ENCODE assay signal across 23 mouse cellular contexts in genomic region chr5:38780045-38780444, GRCm38 (mm10).
DNase-seq lines count a peak whose midpoint lies in the region; ATAC-seq lines count a peak whose summit lies in the region.
"Had no signal": no experiment of that assay in that cellular context is flagged by ENCODE, and none has a peak within 500 bp of the region (broad histone marks: within the 10 kb centered on the region; RNA-seq: fewer than 3 reads in every experiment).

No protein-coding gene starts in this region.

- no peak for ATAC-seq in heart, embryonic 12.5 days (ENCODE audit: insufficient number of reproducible peaks, low FRiP score)
- 0 out of 2 replicates have a peak, but pooled peaks have one; percentile 27 for ATAC-seq in heart, embryonic 15.5 days (replicated peaks; ENCODE audit: insufficient number of reproducible peaks, insufficient read depth, low FRiP score, low read depth)
- no peak for ATAC-seq in heart, embryonic 11.5 days (replicated peaks; ENCODE audit: insufficient number of reproducible peaks, low FRiP score, low TSS enrichment)
- ATAC-seq: forebrain, embryonic 15.5 days; hindbrain, postnatal 0 days; inflammation-experienced regulatory T-cells, adult 6 months; intestine, embryonic 16.5 days had no signal

- WGBS in heart, embryonic 12.5 days: 29% methylated on average over 3 of the region's 3 CpGs
- WGBS in heart, embryonic 15.5 days: 44% methylated on average over 3 of the region's 3 CpGs
- WGBS in heart, embryonic 11.5 days (ENCODE audit: insufficient replicate concordance): 29% methylated on average over 3 of the region's 3 CpGs

- intact Hi-C loops in heart, postnatal 14 days (cut with DNase I): no loop called here

- peak; percentile 92 for DNase-seq in heart, adult 11 months
- no peak for DNase-seq in heart, adult 8-10 months (ENCODE audit: low spot score)
- no peak for DNase-seq in heart, postnatal 14 days
- no peak for DNase-seq in MN1 (ENCODE audit: low spot score)
- DNase-seq: adrenal gland, adult 2 months; adrenal gland, postnatal 14 days; B cell, adult 2 months; cerebellum, adult 11 months; gastrocnemius, postnatal 25 days; kidney, adult 18-20 months; kidney, adult 9 months had no signal

- no peak overlapping the region for H3K4me3 ChIP-seq in heart, embryonic 12.5 days
- no peak overlapping the region for H3K4me3 ChIP-seq in heart, embryonic 15.5 days
- no peak overlapping the region for H3K4me3 ChIP-seq in heart, embryonic 11.5 days (ENCODE audit: low read depth, low read length)
- H3K4me3 ChIP-seq: embryonic facial prominence, embryonic 12.5 days; embryonic facial prominence, embryonic 15.5 days; forebrain, embryonic 15.5 days had no signal

- H3K4me2 ChIP-seq in heart, embryonic 12.5 days: no peak overlapping the region
- no peak overlapping the region for H3K4me2 ChIP-seq in heart, embryonic 15.5 days
- H3K4me2 ChIP-seq in heart, embryonic 11.5 days: no peak overlapping the region
- H3K4me2 ChIP-seq: embryonic facial prominence, embryonic 12.5 days; embryonic facial prominence, embryonic 15.5 days; forebrain, embryonic 15.5 days; hindbrain, embryonic 14.5 days had no signal

- peaks cover 26% of the 10 kb centered on the region for H3K4me1 ChIP-seq in heart, embryonic 12.5 days (replicated peaks)
- peaks cover 5% of the 10 kb centered on the region; the same call in 1 of the 2 replicates for H3K4me1 ChIP-seq in heart, embryonic 15.5 days (replicated peaks)
- peaks cover 3% of the 10 kb centered on the region; the same call in 1 of the 2 replicates for H3K4me1 ChIP-seq in heart, embryonic 11.5 days (ENCODE audit: control insufficient read depth, insufficient read depth, low read length)
- H3K4me1 ChIP-seq: embryonic facial prominence, embryonic 15.5 days; forebrain, embryonic 15.5 days had no signal

- H3K9ac ChIP-seq in heart, embryonic 12.5 days: no peak overlapping the region
- no peak overlapping the region for H3K9ac ChIP-seq in heart, embryonic 15.5 days
- no peak overlapping the region for H3K9ac ChIP-seq in heart, embryonic 11.5 days (ENCODE audit: low read depth, low read length)
- H3K9ac ChIP-seq: embryonic facial prominence, embryonic 12.5 days; embryonic facial prominence, embryonic 15.5 days; forebrain, embryonic 15.5 days; hindbrain, embryonic 14.5 days had no signal

- no peaks in the 10 kb centered on the region for H3K9me3 ChIP-seq in heart, embryonic 12.5 days (replicated peaks)
- H3K9me3 ChIP-seq in heart, embryonic 15.5 days (replicated peaks): no peaks in the 10 kb centered on the region
- H3K9me3 ChIP-seq in heart, embryonic 11.5 days (replicated peaks; ENCODE audit: control insufficient read depth, low read length): no peaks in the 10 kb centered on the region
- H3K9me3 ChIP-seq: embryonic facial prominence, embryonic 12.5 days; embryonic facial prominence, embryonic 15.5 days; forebrain, embryonic 15.5 days; G1E had no signal

- H3K27me3 ChIP-seq in heart, embryonic 12.5 days (replicated peaks): no peaks in the 10 kb centered on the region
- H3K27me3 ChIP-seq in heart, embryonic 15.5 days: no peaks in the 10 kb centered on the region
- 0 out of 2 replicates have a peak, but pooled peaks cover 3% of the 10 kb centered on the region for H3K27me3 ChIP-seq in heart, embryonic 11.5 days (ENCODE audit: control insufficient read depth, insufficient read depth, low read length)
- H3K27me3 ChIP-seq: CH12.LX; embryonic facial prominence, embryonic 12.5 days; embryonic facial prominence, embryonic 15.5 days; forebrain, embryonic 15.5 days had no signal

- H3K36me3 ChIP-seq in heart, embryonic 12.5 days: no peaks in the 10 kb centered on the region
- H3K36me3 ChIP-seq in heart, embryonic 15.5 days: no peaks in the 10 kb centered on the region
- no peaks in the 10 kb centered on the region for H3K36me3 ChIP-seq in heart, embryonic 11.5 days (ENCODE audit: control insufficient read depth, insufficient read depth, low read length)
- H3K36me3 ChIP-seq: embryonic facial prominence, embryonic 12.5 days; embryonic facial prominence, embryonic 15.5 days; forebrain, embryonic 15.5 days; G1E had no signal

- H3K27ac ChIP-seq in heart, embryonic 12.5 days (ENCODE audit: poor library complexity, severe bottlenecking): 0 out of 2 replicates have a peak overlapping the region, but pooled peaks have one; percentile 32
- H3K27ac ChIP-seq in heart, embryonic 15.5 days: no peak overlapping the region
- no peak overlapping the region for H3K27ac ChIP-seq in heart, embryonic 11.5 days (ENCODE audit: low read depth, low read length)
- H3K27ac ChIP-seq: embryonic facial prominence, embryonic 12.5 days; embryonic facial prominence, embryonic 15.5 days; forebrain, embryonic 15.5 days; hindbrain, embryonic 14.5 days; hindbrain, postnatal 0 days had no signal
